Mouse (Mus musculus): ENCODE measurements at regions not wholly inside any gene's neighbourhood (a gene's known extent, or its start where the extent isn't known, plus 50 kb on each side); places are given as distances from the start of the nearest gene placed in this dataset.

DNA sequence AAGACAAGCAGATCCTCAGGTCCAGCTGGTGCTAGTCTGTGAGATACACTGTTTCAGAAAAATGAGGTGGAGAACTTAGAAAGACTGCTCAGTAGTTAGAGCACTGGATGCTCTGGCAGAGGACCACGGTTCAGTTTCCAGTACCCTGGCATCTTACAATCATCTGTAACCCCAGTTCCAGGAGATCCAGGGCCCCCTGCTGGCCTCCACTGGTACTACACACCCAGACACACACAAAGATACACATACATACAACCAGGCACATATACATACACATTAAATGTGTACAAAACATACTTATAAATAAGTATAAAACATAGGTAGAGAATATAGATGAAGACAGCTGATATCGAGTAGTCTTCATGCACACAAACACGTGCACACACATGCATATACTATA lies 97.4 kb upstream of the Supt20 start:
- no peak for DNase-seq (ENCODE audit: low spot score in 2 of 2)

DNA sequence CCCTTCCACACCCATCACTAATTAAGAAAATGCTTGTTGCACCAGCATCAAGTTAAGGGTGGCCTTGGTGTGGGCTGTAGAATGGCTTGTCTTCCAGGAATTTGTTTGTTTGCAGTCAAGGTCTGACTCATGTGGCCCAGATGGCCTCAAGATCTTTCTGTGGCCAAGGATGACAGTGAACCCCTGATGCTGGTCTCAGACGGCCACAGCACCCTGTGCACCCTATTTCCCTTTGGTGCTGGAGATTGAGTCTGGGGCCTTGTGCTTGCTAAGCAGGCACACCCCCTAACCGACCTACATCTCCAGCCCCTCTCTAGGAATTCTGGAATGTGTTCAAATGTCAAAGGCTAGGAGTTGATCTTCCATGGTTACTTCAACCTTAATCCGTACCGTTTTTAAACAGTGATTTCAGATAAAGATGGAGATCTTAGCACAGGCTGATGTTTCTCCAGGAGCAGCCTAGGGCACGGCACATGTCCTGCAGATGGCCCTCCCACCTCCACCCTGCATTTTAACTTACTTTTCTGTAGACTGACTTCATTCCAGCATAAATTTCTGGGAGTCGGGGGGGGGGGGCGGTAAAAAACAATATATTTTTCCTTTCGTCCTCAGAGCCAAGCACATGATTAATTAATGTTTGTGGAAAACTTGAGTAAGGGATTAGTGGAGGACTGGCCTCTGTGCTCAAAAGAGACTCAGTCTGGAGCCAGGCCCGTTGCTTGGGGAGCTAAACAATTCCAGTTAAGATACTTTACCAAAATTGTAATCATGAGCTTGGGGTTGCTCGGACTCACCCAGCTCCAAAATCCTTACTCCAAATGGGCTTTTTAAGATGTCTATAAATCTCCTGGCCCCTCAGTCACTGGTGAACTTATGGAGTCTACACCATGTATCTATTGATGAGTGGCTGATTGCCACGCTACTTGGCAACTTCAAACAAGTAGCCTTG lies 95.0 kb upstream of the Supt20 start:
- no peak for DNase-seq (ENCODE audit: low spot score in 2 of 2)

DNA sequence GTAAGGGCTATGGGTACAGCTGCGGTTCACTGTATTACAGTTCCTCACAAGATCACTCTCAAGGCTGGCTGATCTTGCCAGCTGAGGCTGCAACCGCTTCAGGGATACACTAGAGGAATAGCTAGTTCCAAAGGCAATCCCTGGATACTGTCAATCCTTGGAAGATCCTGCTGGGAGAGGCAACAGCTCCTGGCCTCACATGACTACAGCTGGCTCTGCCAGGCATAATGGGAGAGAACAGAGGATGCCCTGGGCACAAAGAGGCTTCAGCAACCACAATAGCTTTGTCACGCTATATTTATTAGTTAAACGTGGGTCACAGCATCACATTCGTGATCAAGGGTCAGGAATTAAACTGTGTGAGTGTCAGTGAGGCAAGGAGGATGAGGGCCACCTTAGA lies 94.3 kb upstream of the Supt20 start:
- no peak for DNase-seq (ENCODE audit: low spot score in 2 of 2)

DNA sequence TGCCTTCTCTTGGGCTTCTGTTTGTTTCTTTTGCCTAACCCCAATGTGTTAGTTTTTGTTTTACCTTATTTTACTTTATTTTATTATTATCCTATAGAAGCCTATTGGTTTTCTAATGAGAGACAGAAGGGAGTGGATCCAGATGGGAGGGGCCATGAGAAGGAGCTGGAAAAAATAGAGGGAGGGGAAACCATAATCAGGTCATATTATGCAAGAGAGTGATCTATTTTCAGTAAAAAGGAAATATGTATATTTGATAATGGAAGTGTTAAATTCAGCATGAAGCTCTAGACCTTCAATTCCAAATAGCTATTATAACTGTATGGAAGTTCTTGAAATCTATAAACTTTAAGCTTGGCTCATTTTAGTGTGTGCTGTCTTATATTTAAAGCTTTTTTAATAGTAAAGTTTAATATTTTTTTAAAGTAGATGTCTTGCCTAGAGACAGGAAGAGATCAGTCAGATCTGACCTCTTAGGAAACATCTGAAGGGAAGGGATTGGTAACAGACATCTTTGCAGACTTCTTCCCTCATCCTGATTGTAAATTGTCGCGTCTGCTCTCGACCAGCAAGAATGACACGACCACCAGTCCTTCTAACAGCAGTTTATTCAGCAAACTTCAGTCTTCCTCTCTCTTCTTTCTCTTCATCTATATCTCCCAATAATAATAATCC lies 87.8 kb upstream of the Supt20 start:
- DNase-seq (ENCODE audit: low spot score in 2 of 2): no peak

DNA sequence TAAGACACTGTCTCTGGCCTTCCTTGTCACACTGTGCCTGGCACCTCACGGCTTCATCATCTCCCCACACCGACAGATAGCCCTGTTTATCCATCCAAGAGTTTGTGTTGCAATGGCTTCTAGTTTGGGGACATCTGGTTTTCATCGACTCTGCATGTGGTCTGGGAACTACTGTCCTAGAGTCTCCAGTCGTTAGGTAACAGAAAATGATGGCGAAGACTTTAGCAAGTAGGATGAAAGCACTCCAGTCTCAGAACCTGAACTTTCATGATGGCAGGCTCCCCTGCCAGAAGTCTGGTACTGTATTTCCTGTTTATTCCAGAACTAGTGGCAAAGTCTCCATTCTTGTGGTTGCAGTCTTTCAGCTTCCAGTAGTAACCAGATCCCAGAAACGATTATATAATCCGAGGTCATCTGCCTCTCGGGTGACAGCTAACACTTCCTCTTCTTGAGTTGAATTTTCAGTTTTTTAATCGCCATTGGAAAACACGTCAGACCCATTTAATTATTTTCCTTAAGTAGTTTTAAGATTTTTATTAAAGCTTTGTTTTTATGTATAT lies 81.1 kb upstream of the Supt20 start:
- DNase-seq (ENCODE audit: low spot score in 2 of 2): no peak

DNA sequence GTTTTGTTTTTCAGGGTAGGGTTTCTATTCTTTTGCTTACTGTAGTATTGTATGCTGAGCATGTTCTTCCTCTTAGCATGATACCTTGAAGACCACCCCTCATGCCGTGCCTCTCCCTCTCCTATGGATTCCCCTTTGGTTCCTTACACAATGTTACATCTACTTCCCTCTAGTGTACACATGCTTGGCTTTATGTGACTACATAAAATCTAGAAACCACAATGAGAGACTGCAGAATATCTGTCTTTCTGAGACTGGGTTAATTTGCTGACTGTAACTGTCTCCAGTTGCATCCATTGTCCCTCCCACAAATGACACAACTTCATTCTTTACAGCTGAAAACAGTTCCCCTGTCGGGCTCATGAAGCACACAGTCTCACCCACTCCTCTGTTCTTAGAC lies 78.8 kb upstream of the Supt20 start:
- no peak for DNase-seq (ENCODE audit: low spot score in 2 of 2)

DNA sequence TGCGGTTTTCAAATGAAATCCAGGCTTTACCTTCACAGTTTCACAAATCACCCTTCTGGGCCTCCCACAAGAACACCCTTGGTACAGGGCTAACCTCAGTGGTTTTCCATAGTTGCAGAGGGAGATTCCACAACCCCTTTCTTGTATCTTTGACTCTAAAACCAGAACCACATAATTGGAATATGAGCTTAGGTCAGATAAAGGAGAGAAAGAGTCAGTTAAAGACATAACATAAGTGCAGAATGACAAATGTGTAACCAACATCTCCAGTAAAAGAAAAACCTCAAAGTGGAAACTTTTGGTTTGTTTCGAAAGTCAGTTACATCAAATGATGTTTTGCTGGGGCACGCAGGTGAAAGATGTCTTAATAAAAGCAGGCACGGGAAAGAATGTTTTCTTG lies 75.3 kb upstream of the Supt20 start:
- no peak for DNase-seq (ENCODE audit: low spot score in 2 of 2)

DNA sequence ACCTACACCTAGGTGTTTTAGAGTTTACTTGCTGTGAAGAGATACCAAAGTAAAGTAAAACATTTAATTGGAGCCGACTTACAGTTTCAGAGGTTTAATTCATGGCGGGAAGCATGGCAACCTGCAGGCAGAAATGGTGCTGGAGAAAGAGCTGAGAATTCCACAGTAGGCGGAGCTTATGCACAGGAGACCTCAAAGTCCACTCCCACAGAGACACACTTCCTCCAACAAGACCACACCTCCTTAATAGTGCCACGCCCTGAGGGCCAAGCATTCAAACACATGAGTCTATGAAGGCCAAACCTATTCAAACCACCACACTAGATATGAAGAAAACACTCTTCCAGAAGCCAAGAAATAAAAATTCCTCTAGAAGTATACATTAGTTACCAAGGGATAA lies 74.3 kb upstream of the Supt20 start:
- no peak for DNase-seq (ENCODE audit: low spot score in 2 of 2)

DNA sequence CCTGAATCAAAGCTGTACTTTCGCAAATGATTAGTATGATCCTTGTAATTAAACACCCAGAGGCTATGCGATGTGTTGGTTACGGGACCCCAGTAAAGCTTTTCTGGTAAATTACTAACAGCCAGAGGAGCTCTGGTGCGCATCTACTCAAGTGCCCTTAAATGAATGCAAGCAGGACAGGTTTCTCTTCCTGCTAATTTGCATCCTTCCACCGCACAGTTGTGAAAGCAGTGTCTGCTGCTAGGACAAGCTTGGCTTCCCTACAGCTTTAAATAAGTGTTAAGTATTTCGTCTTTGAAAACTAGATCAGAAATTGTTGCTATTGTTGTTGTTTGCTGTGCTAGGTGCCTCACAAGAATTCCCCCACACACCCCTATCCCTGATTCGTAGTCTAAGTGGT lies 62.4 kb upstream of the Supt20 start:
- no peak for DNase-seq (ENCODE audit: low spot score in 2 of 2)

DNA sequence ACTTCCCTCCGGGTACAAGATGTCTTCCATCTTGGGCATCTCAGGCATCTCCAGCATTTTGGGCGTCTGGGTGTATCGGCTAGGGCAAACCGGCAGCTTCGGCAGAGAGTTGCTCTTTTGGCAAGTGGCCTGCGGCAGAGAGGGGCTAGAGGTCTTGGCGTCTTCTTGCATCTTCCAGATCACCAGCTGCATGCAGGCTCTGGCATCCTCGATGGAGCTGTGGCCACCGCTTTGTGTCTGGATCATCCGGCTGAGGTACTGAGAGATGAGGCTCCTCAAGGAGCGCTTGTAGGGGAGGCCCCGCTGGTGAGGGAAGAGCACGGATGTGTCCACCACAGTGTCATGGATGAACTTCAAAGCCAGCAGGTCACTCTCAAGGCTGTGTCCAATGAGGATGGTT lies 59.9 kb upstream of the Supt20 start:
- no peak for DNase-seq (ENCODE audit: low spot score in 2 of 2)

DNA sequence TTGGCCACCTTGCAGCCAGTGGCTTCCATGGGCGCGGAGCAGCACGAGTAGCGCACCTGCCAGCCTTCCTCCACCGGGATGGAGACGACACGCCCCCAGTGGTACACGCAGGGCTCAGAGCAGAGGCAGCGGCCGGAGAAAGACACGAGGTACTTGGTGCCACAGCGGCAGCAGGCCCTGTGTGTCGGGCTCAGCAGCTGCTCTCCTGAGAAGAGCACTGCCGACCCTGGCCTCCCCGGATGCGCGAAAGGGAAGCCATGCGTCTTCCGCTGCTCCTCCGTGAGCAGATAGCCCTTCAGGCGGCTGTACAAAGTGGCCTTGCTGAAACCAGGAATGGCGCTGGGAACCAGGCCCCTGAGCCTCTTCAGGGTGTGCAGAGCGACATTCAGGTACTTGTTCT lies 59.2 kb upstream of the Supt20 start:
- no peak for DNase-seq (ENCODE audit: low spot score in 2 of 2)

DNA sequence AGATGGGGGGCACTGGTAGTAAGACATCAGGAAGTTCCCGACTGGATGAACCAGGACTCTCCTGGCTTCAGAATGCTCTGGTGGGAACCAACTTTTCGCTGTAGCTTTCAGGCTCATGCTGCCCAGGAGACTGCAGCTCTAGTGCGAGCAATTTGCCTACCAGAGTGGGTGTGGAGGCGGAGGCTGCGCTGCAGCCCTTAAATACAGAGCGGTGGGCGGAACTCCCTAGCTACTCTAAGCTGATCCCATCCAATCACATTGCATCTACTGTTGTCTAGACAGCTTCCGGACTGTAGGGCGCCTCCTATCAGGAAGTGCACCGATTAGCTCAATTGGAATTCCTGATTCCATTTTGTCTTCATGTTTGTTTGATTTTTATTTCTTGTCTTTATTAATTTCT lies 58.2 kb upstream of the Supt20 start:
- DNase-seq (ENCODE audit: low spot score in 2 of 2): no peak

Measured in layer of hippocampus, postnatal 10 days (tissue).